Mouse (Mus musculus) thymus, adult 2 months (tissue): Measurements from ENCODE around the gene Brf1.

Source experiments
- CTCF ChIP-seq: fragments of 200-500 bp; IDR thresholded peaks from 2 replicates; pipeline ENCODE4 v1.5.1; 2012; ENCODE audit warnings: mild to moderate bottlenecking, control low read depth, low read length, moderate library complexity, borderline replicate concordance; ENCODE audit not compliant: control insufficient read depth, poor library complexity, insufficient read depth; ENCODE audit errors: extremely low read depth
- POLR2A ChIP-seq: fragments of 200-500 bp; IDR thresholded peaks from 2 replicates; pipeline ENCODE4 v1.6.1; 2012; ENCODE audit warnings: mild to moderate bottlenecking, low read length, control low read depth, moderate library complexity; ENCODE audit not compliant: control insufficient read depth, poor library complexity, insufficient read depth; ENCODE audit errors: extremely low read depth

DNA sequence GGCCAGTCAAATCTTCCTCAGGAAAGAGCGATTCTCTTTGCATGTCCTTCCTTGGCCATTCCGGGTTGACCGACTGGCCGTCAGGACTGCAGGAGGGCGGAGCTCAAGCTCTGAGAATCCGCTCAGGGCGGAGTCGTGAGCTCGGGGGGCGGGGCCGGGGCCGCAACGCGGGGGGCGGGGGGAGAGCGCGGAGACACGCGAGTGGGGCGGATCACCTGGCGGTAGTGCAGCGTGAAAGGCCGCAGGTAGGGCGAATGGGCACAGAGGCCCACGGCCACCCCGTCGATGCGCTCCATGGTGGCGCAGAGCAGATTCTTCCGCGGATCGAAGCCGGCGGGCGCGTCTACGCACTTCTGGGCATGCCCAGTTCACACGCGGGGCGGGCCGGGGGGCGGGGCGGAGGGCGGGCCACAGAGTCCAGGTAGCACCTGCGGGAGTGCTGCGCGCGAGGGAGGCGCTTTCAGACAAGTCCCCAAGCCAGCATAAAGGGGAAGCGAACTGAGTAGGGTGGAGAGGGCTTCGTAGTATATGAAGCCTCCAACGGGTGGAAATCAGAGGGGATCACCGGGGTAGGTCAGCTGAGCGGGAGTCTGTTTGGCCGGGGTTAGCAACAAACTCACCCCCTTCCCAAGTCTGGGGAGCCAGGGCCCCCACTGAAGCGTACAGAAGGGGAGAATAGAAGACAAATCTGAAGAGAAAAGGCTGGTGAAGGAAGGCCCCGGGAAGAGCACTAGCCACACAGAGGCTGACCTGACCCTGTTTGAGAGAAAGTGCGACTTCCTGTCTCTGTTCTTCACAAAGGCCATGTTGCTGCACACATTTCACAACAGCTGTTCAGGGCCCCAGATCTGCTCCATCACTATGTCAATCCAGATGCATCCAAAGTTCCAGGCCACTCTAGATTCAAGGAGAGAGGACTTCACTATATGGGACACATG, 58.5 kb downstream of the Brf1 start, which contains the start of gene Nudt14:
- TF ChIP-seq POLR2A (no peak), CTCF (no peak)
